Mouse (Mus musculus) cerebellum, postnatal 36 days (tissue): ENCODE measurements at regions not wholly inside any gene's neighbourhood (a gene's known extent, or its start where the extent isn't known, plus 50 kb on each side); places are given as distances from the start of the nearest gene placed in this dataset.
A peak's percentile ranks its signal among the peaks of the same experiment; 100 is the strongest.

Source experiments
- DNase-seq, 2 experiments: peaks; one replicate each; pipeline ENCODE4 v3.0.0; 2021 to 2022; ENCODE audit warnings: mixed read lengths in 2 of 2

GRCm38 (mm10) chr15:96521125-96521455 lies 60.4 kb upstream of the Scaf11 start:
- DNase-seq, result no peak

DNA sequence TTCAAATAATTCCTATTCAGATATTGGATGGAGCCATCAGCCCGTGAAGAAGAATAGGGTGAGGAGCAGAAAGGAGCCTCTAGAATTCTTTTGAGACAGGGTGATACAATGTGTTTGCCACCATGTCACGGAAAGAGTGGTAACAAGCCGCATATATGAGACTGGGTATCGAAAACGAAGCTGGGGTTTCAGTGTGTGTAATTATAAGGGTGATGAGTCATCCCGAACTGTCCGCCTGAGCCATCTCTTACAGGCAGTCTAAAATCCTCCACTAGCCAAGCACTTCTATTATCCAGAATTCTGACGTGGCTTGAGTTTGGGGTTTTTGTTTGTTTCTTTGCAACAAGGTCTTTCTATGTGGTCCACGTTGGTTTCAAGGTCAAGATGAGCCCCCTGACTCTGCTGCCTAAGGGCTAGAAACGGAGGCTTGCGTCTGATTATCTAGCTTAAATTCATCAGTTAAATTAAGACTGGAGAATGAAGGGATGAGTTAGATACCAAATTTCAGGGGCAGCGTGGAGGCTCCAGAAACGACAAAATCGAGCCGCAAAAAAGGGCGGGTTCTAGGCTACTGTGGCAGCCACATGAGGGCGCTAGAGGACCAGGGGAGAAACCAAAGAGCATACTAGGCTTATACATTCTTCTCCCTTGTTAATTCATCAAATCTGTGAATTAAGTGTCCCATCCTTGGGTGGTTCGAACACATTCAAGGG lies 59.9 kb upstream of the Scaf11 start:
- peak in 1 of 2 experiments; percentile 11 for DNase-seq

- DNase-seq, result no peak
Observed at GRCm38 (mm10) chr15:96518156-96518555, 57.5 kb upstream of the Scaf11 start.

DNA sequence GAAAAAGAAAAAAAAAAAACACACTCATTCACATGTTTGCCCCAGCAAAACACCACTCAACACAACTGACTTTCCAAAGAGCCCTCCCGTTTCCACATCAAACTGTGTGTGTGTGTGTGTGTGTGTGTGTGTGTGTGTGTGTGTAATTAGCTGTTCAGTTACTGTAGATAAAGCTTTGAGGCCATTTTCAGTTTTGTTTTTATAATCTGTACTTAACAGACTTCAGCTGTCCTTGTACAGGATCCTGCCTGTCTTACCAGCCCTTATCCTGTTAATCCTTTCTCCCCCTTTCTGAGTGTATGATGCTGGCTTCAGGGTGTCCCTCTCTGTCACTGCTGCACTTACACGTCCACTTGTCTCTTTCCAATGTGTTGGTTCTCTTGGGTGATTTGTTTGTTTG lies 55.0 kb upstream of the Scaf11 start:
- DNase-seq, result no peak

DNA sequence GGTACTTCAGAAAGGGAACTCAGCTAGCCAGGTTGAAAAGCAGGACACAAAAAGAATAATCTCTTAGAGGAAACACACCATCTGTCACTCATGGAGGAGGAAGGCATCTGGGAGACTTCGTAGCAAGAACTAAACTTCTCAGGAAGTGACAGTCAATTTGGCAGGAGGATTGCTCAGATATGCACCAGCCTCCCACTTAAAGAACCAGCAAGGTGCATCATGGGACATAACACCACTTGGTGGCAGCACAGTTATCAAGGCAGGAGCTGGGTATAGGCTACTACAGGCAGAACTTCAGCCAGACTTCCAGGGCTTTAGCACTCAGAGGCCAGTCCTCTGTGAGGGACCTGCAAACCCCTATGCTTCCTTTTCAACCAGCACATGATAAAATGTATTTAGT lies 52.0 kb upstream of the Scaf11 start:
- no peak for DNase-seq
